Comparison of ENCODE assay signal across 7 mouse cellular contexts in the genomic region with DNA sequence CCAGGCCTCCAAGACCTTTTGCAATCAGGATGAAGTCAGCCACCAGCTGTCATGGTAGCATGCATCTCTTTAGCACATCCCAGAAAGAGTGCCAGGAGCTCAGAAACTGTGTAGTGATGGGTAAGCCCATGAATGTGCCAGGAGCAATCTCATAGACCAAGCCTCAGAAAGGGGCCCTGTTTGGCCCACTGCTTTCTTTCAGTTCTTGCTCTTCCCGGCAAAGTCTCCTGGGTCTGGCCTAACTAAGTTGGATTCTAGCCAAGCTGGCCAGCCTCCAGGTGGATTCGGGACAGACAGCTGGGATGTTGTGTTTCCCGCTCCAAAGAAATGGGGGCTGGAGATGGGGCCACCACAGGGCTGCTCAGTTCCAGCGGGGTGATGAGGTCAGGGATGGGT. TPM values are rescaled to one million over a fixed set of nuclear protein-coding genes. Genes with fewer than 3 reads are reported as not detected.
A peak's percentile ranks its signal among the peaks of the same experiment; 100 is the strongest.
DNase-seq lines count a peak whose midpoint lies in the region; ATAC-seq lines count a peak whose summit lies in the region.

No protein-coding gene starts in this region.

- H3K4me3 ChIP-seq in forebrain, embryonic 13.5 days: no peak overlapping the region
- no peak overlapping the region for H3K4me3 ChIP-seq in limb, embryonic 10.5 days

- H3K9ac ChIP-seq in forebrain, embryonic 13.5 days: no peak overlapping the region

- no peaks in the 10 kb centered on the region for H3K36me3 ChIP-seq in forebrain, embryonic 13.5 days (ENCODE audit: poor library complexity, severe bottlenecking)
- H3K36me3 ChIP-seq in limb, embryonic 10.5 days: no peaks in the 10 kb centered on the region

- H3K27ac ChIP-seq in forebrain, embryonic 13.5 days: peak overlapping the region; percentile 31
- peak overlapping the region; percentile 37; the same call in 1 of the 2 replicates for H3K27ac ChIP-seq in limb, embryonic 10.5 days

- WGBS in forebrain, embryonic 13.5 days: 36% methylated on average over 4 of the region's 4 CpGs
- 92% methylated on average over 4 of the region's 4 CpGs for WGBS in limb, embryonic 10.5 days

- H3K27me3 ChIP-seq in forebrain, embryonic 13.5 days: 0 out of 2 replicates have a peak, but pooled peaks cover 3% of the 10 kb centered on the region
- peaks cover 49% of the 10 kb centered on the region for H3K27me3 ChIP-seq in limb, embryonic 10.5 days (ENCODE audit: low read depth, poor library complexity, severe bottlenecking)

- H3K9me3 ChIP-seq in forebrain, embryonic 13.5 days (replicated peaks): no peaks in the 10 kb centered on the region
- no peaks in the 10 kb centered on the region for H3K9me3 ChIP-seq in limb, embryonic 10.5 days (replicated peaks)

- ATAC-seq in forebrain, embryonic 13.5 days: peak; percentile 41; the same call in 1 of the 2 replicates

- DNase-seq in retina, postnatal 1 day: peak; percentile 81
- no peak for DNase-seq in retina, embryonic 14.5 days (ENCODE audit: low spot score)
- DNase-seq in heart, postnatal 25 days (ENCODE audit: low spot score): peak; percentile 81
- no peak for DNase-seq in limb, embryonic 10.5 days (ENCODE audit: low spot score)
- DNase-seq in right cerebral cortex, postnatal 4 days: peak; percentile 74
- DNase-seq in thymus, adult 18-20 months: no peak

- no peak overlapping the region for H3K4me2 ChIP-seq in forebrain, embryonic 13.5 days

- intact Hi-C loops in heart, postnatal 25 days (cut with DNase I): no loop called here

- peaks cover 29% of the 10 kb centered on the region for H3K4me1 ChIP-seq in forebrain, embryonic 13.5 days
- peaks cover 62% of the 10 kb centered on the region for H3K4me1 ChIP-seq in limb, embryonic 10.5 days

RNA-seq across cellular contexts. Expression of a gene that starts 17.0 kb away (rescaled TPM):
- polyA plus RNA-seq in forebrain, embryonic 13.5 days (2015; fragmentation: Nextera tagmentation; extraction: Ambion mirVana): 7.0 and 8.3 TPM in 2 replicates
- 1 to 10 TPM; 3.3 to 4.4 TPM for total RNA-seq in heart, postnatal 25 days (2021)
- polyA plus RNA-seq in limb, embryonic 10.5 days (2016; fragmentation: Nextera tagmentation; extraction: Ambion mirVana): 6.9 and 9.6 TPM in 2 replicates

RNA-seq across cellular contexts. Expression of a gene that starts 24.7 kb away (rescaled TPM):
- 93.1 and 100 TPM in 2 replicates for polyA plus RNA-seq in forebrain, embryonic 13.5 days (2015; fragmentation: Nextera tagmentation; extraction: Ambion mirVana)
- 10 to 100 TPM; 48.2 to 49.3 TPM for total RNA-seq in heart, postnatal 25 days (2021)
- polyA plus RNA-seq in limb, embryonic 10.5 days (2016; fragmentation: Nextera tagmentation; extraction: Ambion mirVana): 126 and 133 TPM in 2 replicates

RNA-seq across cellular contexts. Expression of a gene that starts 43.6 kb away (rescaled TPM):
- polyA plus RNA-seq in forebrain, embryonic 13.5 days (2015; fragmentation: Nextera tagmentation; extraction: Ambion mirVana): 8.6 and 12.2 TPM in 2 replicates
- 1 to 10 TPM; 2.6 to 4.3 TPM for total RNA-seq in heart, postnatal 25 days (2021)
- polyA plus RNA-seq in limb, embryonic 10.5 days (2016; fragmentation: Nextera tagmentation; extraction: Ambion mirVana): 0.39 and 0.45 TPM in 2 replicates

Comparison
In these comparisons a context has a peak if more than half of its experiments do, and no peak if none do; other contexts are left out.
1. DNase-seq: peak in retina, postnatal 1 day (single experiment), heart, postnatal 25 days (single experiment) and right cerebral cortex, postnatal 4 days (single experiment); none in retina, embryonic 14.5 days (single experiment), limb, embryonic 10.5 days (single experiment) and thymus, adult 18-20 months (0 of 2).